Mouse (Mus musculus): ENCODE measurements around the gene Kat6b. TPM values are rescaled to one million over a fixed set of nuclear protein-coding genes. Genes with fewer than 3 reads are reported as not detected.

Gene Kat6b
- total and polyA plus RNA-seq, 3 experiments = 2.3 to 10.9 (median 8.0) TPM

DNA sequence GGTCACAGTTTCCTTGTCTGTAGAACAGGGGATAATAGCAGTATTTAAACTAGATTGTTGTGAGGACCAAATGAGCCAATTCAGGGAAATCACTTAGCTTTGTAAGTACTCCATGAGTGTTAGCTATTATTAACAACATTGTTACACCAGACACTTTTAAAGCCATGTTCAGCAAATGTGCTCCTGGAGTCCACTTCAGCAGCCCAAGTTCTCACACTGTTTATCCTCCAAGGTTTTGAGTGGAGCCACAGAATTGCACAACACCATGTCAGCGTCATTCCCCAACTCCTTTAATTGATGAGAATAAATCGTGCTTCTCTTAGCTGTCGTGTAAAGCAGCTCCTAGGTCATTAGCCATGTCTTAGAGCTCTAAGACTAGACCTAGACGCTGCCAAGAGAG is 8.9 kb downstream of the Kat6b start:
- TF ChIP-seq ETS1 (conservative IDR thresholded peaks at IDR 0.05; ENCODE audit: low read depth, low read length) (no peak), MAZ (IDR thresholded peaks at IDR 0.05; ENCODE audit: low read depth, low read length) (no peak), ZNF384 (IDR thresholded peaks at IDR 0.05; ENCODE audit: low read depth, low read length) (no peak), KAT2A (IDR thresholded peaks at IDR 0.05; ENCODE audit: insufficient replicate concordance, low read length) (no peak), JUN (IDR thresholded peaks at IDR 0.05; ENCODE audit: insufficient read depth, low read depth, low read length) (no peak), UBTF (IDR thresholded peaks at IDR 0.05; ENCODE audit: low read depth, low read length) (no peak), MEF2A (IDR thresholded peaks at IDR 0.05; ENCODE audit: borderline replicate concordance, low read depth, low read length) (no peak), JUND (conservative IDR thresholded peaks at IDR 0.05; ENCODE audit: low read depth, low read length) (no peak), MAX (IDR thresholded peaks at IDR 0.05; ENCODE audit: low read length) (no peak), IRF4 (IDR thresholded peaks at IDR 0.05; ENCODE audit: low read depth, low read length) (no peak), CTCF (conservative IDR thresholded peaks at IDR 0.05 in 1 of 2, IDR thresholded peaks at IDR 0.05 in 1 of 2; ENCODE audit: low read depth in 2 of 2, low read length in 2 of 2) (no peak), MAFK (IDR thresholded peaks at IDR 0.05; ENCODE audit: insufficient replicate concordance, low read length) (no peak)
- DNase-seq (ENCODE audit: extremely low read depth) = no peak
- H3K27ac ChIP-seq (ENCODE audit: insufficient read depth, low read depth) = no peak overlapping the region
- no peaks in the 10 kb centered on the region for H3K4me1 ChIP-seq (ENCODE audit: control insufficient read depth in 1 of 2, insufficient read depth in 2 of 2)
- peaks cover 0 to 2% of the 10 kb centered on the region in 2 experiments for H3K36me3 ChIP-seq (replicated peaks in 1 of 2; ENCODE audit: control insufficient read depth in 1 of 2, insufficient read depth in 1 of 2, low read length in 1 of 2)
- no peaks in the 10 kb centered on the region for H3K27me3 ChIP-seq (replicated peaks)
- H3K9ac ChIP-seq (ENCODE audit: insufficient read depth, low read depth) = no peak overlapping the region
- no peak overlapping the region for H3K4me2 ChIP-seq (ENCODE audit: insufficient read depth, low read depth, poor library complexity, severe bottlenecking)
- in situ Hi-C loops (cut with MboI; ENCODE audit: low pct_ligation_motif_present, low pct_unique_long_range_greater_than_20kb, low sequenced_read_pairs) = loop anchor here (25.0 kb wide), 1 partner anchor 247 kb away; no protein-coding TSS in a partner anchor
- no peaks in the 10 kb centered on the region for H3K9me3 ChIP-seq (replicated peaks; ENCODE audit: low read length)
- H3K4me3 ChIP-seq (replicated peaks in 1 of 3; ENCODE audit: low read depth in 2 of 3, low read length in 2 of 3, poor library complexity in 1 of 3) = no peak overlapping the region
- dilution Hi-C loops (cut with MboI; ENCODE audit: extremely low pct_ligation_motif_present, extremely low pct_unique_long_range_greater_than_20kb, low sequenced_read_pairs) = no loop called here
- H3K79me2 ChIP-seq (replicated peaks; ENCODE audit: control insufficient read depth, extremely low read depth, insufficient read depth, poor library complexity, severe bottlenecking) = peaks cover 16% of the 10 kb centered on the region

DNA sequence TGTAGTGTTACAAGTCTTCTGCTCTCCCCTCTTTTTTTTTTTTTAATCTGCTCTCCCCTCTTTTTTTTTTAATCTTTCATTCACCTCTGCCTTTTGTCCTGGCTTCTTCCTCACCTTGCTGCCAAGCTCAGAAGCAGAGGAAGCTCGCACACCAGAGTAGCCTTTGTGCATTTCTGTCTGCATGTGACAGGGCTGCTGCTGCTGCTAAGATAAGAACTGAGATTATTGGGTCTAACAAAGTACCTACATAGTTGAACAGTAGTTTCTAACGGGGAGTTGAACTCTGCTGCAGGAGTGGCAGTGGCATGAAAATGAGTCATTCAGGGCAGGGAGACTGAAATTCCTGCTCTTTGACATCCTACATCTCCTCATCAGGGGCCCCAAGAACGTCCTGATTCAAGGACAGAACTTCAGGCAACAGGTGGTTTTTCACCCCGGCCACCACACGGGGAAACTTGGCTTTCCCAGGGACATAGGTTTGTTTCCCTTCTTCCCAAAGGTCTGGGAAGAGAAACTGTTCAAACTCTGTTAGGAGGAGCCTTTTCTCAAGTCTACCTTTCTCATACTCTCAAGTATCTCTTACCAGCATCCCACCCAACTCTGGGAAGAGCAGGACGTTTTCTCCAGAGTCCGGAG is 17.2 kb downstream of the Kat6b start:
- no peak for DNase-seq (ENCODE audit: extremely low read depth)
- no peak overlapping the region for H3K27ac ChIP-seq (ENCODE audit: insufficient read depth, low read depth)
- TF ChIP-seq NELFE (IDR thresholded peaks at IDR 0.05; ENCODE audit: low read depth, low read length) (no peak), BHLHE40 (IDR thresholded peaks at IDR 0.05; ENCODE audit: low read depth, low read length) (no peak), E2F4 (IDR thresholded peaks at IDR 0.05; ENCODE audit: insufficient replicate concordance, low read depth, low read length) (no peak), HCFC1 (IDR thresholded peaks at IDR 0.05; ENCODE audit: low read depth, low read length) (no peak), MYC (IDR thresholded peaks at IDR 0.05; ENCODE audit: low read depth, low read length) (no peak)
- in situ Hi-C loops (cut with MboI; ENCODE audit: low pct_ligation_motif_present, low pct_unique_long_range_greater_than_20kb, low sequenced_read_pairs) = loop anchor here (25.0 kb wide), 1 partner anchor 239 kb away; no protein-coding TSS in a partner anchor
- no peak overlapping the region for H3K9ac ChIP-seq (ENCODE audit: insufficient read depth, low read depth)
- H3K27me3 ChIP-seq (replicated peaks) = peaks cover 11% of the 10 kb centered on the region
- H3K4me3 ChIP-seq (replicated peaks in 1 of 3; ENCODE audit: low read depth in 2 of 3, low read length in 2 of 3, poor library complexity in 1 of 3) = no peak overlapping the region
- peaks cover 6% of the 10 kb centered on the region for H3K79me2 ChIP-seq (replicated peaks; ENCODE audit: control insufficient read depth, extremely low read depth, insufficient read depth, poor library complexity, severe bottlenecking)
- dilution Hi-C loops (cut with MboI; ENCODE audit: extremely low pct_ligation_motif_present, extremely low pct_unique_long_range_greater_than_20kb, low sequenced_read_pairs) = no loop called here
- H3K9me3 ChIP-seq (replicated peaks; ENCODE audit: low read length) = no peaks in the 10 kb centered on the region
- H3K36me3 ChIP-seq (replicated peaks in 1 of 2; ENCODE audit: control insufficient read depth in 1 of 2, insufficient read depth in 1 of 2, low read length in 1 of 2) = peaks cover 0 to 3% of the 10 kb centered on the region in 2 experiments
- no peak overlapping the region for H3K4me2 ChIP-seq (ENCODE audit: insufficient read depth, low read depth, poor library complexity, severe bottlenecking)
- H3K4me1 ChIP-seq (ENCODE audit: control insufficient read depth in 1 of 2, insufficient read depth in 2 of 2) = peaks cover 0 to 17% of the 10 kb centered on the region in 2 experiments; a peak in 3 of 4 replicates

Data from CH12.LX (cell line).